Mouse (Mus musculus) cortical plate, adult 2 months (tissue): ENCODE measurements around the gene Tmem200b. TPM values are rescaled to one million over a fixed set of nuclear protein-coding genes. Genes with fewer than 3 reads are reported as not detected.

Source experiments
- H3K27ac ChIP-seq: fragments of 200-500 bp; 2 replicates; pipeline ENCODE4 v1.5.1; 2012; ENCODE audit warnings: low read length, control low read depth, inconsistent platforms; ENCODE audit not compliant: insufficient read depth
- H3K4me1 ChIP-seq: fragments of 200-500 bp; 2 replicates; pipeline ENCODE4 v1.6.1; 2011; ENCODE audit warnings: low read length; ENCODE audit not compliant: control insufficient read depth, insufficient read depth
- H3K4me3 ChIP-seq: fragments of 200-500 bp; 2 replicates; pipeline ENCODE4 v1.5.1; 2011; ENCODE audit warnings: mild to moderate bottlenecking, low read length, control low read depth; ENCODE audit not compliant: insufficient read depth
- CTCF ChIP-seq: fragments of 200-500 bp; IDR thresholded peaks from 2 replicates; pipeline ENCODE4 v1.5.1; 2011; ENCODE audit warnings: mild to moderate bottlenecking, control low read depth, low read length; ENCODE audit not compliant: insufficient read depth; ENCODE audit errors: extremely low read depth
- POLR2A ChIP-seq: fragments of 200-500 bp; IDR thresholded peaks from 2 replicates; pipeline ENCODE4 v1.6.1; 2011; ENCODE audit warnings: mild to moderate bottlenecking, low read length, control low read depth; ENCODE audit not compliant: insufficient read depth; ENCODE audit errors: extremely low read depth
- polyA plus RNA-seq: library from polyadenylated mRNA; depleted of rRNA; stranded (reverse); fragments of >200 nt; gene quantifications from 2 replicates; pipeline ENCODE4 v1.2.3, GENCODE M21; 2012

Gene Tmem200b
- polyA plus RNA-seq, 1 experiment = 9.0 TPM

DNA sequence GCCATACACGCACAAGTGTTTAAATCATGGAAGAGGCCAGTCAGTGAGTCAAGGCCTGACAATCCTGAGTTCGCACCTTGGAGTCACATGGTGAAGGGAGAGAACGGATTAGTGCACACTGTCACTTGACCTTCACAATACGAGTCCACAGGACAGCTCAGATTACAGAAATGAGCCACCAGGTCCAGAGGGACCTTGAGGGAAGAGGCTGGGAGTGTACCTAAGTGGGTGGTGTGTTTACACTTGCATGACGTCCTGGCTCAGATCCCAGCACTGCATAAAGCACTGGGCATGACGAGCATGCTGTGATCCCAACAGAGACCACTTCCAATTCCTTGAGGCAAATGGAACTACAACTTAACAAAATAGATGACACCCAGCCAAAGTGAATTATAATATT, 15.1 kb upstream of the Tmem200b start:
- TF ChIP-seq CTCF (no peak), POLR2A (no peak)
- no peak overlapping the region for H3K27ac ChIP-seq
- no peaks in the 10 kb centered on the region for H3K4me1 ChIP-seq
- no peak overlapping the region for H3K4me3 ChIP-seq

DNA sequence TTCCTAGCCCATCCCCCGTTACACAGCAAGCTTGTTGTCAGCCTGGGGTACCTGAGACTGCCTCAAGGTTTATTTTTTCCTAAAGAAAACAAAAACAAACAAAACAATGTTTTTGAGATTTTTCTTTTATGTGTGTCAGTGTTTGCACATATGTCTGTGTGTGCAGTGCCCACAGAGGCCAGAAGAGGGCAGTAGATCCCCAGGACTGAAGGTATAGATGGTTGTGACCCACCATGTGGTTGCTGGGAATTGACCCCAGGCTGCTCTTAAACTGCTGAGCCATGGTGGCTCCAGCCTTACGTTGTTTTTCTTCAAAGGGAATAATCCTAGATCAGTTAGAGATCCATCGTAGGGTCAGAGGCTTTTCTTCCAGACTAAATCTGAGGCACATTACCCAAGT, 13.7 kb upstream of the Tmem200b start:
- H3K4me1 ChIP-seq = no peaks in the 10 kb centered on the region

GRCm38 (mm10) chr4:131910237-131910994, 11.2 kb upstream of the Tmem200b start:
- Histone ChIP-seq H3K4me1 (0 out of 2 replicates have a peak, but pooled peaks cover 1% of the 10 kb centered on the region), H3K27ac (no peak overlapping the region), H3K4me3 (no peak overlapping the region)
- TF ChIP-seq POLR2A (no peak), CTCF (no peak)

More for the DNA sequence above, 13.7 kb upstream of the Tmem200b start:
- TF ChIP-seq POLR2A (no peak), CTCF (no peak; the same call in 1 of the 2 replicates)
- H3K4me3 ChIP-seq = no peak overlapping the region
- H3K27ac ChIP-seq = no peak overlapping the region

DNA sequence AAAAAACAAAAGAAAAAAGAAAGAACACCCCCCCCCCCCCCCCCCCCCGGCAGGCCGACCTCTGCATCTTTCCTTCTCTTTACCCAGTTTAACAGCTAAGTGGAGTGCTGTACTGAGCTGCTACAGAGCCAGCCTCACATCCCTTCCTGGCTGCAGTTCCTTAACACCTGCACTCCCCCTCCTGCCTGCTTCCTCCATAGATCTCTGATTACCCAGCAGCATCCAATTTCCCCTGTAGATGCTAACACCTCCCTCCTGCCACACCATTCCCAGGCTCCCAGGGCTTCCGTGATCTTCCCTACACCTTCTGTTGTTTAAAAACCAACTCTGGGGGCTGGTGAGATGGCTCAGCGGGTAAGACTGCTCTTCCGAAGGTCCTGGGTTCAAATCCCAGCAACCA, 10.1 kb upstream of the Tmem200b start:
- TF ChIP-seq POLR2A = no peak
- no peak for TF ChIP-seq CTCF
- H3K4me3 ChIP-seq = no peak overlapping the region
- 0 out of 2 replicates have a peak, but pooled peaks cover 1% of the 10 kb centered on the region for H3K4me1 ChIP-seq
- H3K27ac ChIP-seq = no peak overlapping the region

DNA sequence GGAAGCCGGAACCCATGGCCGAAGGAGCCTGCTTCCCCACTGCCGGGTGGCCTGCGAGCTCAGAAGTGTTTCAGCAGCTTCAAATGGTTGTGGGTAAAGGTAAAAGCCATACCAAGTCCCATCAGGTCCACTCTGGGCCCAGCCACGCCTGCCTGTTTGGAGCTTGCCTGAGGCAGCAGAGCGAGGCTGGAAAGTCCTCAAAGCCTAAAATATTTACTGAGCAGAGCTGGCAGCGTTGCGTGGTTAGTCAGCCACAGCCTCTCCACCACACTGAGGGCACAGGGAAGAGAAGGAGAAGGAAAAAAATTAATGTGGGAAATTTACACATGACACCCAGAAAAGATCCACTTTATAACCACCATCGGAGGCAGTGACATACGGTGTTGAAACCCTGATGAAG, 8.0 kb upstream of the Tmem200b start:
- no peak for TF ChIP-seq POLR2A
- TF ChIP-seq CTCF = no peak
- H3K4me3 ChIP-seq = no peak overlapping the region
- no peak overlapping the region for H3K27ac ChIP-seq
- H3K4me1 ChIP-seq = 0 out of 2 replicates have a peak, but pooled peaks cover 1% of the 10 kb centered on the region

DNA sequence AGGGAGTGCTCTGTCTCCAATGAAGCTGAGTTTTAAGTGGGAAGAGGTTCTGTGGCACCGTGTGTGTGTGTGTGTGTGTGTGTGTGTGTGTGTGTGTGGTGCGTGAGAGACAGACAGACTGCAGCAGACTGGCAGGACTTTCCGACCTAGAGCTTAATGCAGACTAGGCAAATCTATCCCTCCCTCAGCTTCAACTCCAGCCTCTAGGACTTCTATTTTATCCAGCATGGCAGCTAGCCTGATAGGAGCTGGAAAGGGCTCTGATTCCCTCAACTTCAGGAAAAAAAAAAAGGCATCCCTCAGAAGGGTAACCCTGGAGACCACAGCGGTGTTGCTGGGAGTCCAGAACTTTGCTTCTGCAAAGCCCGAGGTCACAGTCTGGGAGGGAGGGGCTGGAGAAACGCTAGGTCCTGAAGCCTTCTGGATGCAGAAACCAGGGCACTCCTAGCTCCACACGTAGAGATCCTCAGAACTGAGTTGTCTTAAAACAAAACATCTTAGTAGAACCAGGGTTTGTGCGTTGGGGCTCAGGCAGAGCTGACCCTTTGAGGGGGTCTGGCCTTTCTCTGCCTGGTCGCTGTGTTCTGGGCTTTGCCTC, 7.4 kb upstream of the Tmem200b start:
- Histone ChIP-seq H3K4me3 (no peak overlapping the region), H3K4me1 (0 out of 2 replicates have a peak, but pooled peaks cover 1% of the 10 kb centered on the region), H3K27ac (no peak overlapping the region)
- TF ChIP-seq POLR2A (no peak), CTCF (no peak)

DNA sequence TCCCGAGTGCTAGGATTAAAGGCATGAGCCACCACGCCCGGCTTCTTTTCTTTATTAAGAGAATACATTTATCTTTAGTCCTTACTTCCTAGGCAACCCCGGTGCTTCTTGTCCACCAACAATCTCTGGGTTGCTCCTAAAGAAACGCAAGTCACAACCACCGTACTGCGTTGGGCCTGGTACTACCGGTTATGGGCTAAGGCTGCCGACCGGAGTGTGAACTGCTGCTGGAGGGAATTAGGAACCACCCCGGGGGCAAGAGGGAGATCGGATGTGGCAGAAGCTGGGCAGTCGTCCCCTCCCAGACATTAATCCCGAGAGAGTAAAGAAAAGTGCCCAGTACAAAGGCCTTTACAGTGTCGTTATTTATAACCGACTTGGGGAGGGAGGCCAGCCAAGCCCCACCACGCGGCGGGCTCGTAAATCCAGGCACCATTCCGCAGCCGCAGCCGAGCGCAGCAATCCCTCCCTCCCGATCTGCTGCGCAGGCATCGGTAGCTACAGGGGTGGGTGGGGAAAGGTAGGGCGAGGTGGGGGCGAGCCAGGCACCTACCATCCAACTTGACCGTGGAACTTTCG, 6.6 kb upstream of the Tmem200b start:
- Histone ChIP-seq H3K27ac (no peak overlapping the region), H3K4me1 (0 out of 2 replicates have a peak, but pooled peaks cover 1% of the 10 kb centered on the region), H3K4me3 (0 out of 2 replicates have a peak overlapping the region, but pooled peaks have one; percentile 7)
- TF ChIP-seq CTCF = no peak
- no peak for TF ChIP-seq POLR2A

DNA sequence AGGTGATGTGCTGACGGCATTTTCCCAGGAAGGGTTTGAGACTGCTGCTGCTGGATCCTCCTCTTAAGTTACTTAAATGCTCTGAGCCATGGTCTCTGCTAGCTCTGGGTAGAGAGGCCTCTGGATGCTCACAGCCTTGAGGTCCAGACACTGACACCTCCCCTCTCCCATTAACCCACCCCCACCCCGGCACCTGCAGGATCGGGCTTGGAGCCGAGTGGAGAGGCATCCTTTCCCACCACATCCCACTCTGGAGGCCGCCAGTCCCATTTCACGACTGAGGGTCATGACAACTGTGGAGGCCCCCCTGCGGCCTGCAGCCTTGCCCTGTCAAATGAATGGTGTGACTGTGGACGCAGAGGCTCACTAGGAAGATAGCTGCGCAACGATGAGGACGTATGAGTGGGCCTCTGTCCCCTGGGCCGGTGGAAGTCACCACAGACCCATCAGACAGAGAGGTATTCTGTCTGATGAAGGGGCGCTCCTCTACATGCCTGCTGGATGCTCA, 5.7 kb upstream of the Tmem200b start:
- Histone ChIP-seq H3K4me1 (0 out of 2 replicates have a peak, but pooled peaks cover 1% of the 10 kb centered on the region), H3K4me3 (no peak overlapping the region), H3K27ac (no peak overlapping the region)
- TF ChIP-seq CTCF (no peak), POLR2A (no peak)

DNA sequence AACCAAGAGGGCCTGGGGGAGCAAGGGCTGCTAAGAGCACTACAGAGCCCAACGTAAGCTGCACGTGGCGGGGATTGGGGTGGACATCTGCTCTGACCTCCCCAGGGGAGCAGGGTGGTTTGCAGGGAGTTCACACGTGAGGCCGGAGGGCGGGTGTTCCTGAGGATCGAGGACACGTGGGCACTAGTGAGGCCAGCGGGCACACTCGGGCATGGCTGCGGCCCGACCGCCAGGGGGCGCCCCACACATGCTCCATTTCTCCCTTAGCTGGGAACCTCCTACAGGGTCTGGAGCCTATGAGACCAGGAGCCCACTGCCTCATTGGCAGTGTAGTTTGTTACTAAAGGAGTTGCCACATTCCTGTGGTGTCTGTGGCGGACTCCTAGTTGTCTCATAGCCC, 5.1 kb upstream of the Tmem200b start:
- Histone ChIP-seq H3K4me1 (0 out of 2 replicates have a peak, but pooled peaks cover 1% of the 10 kb centered on the region), H3K27ac (no peak overlapping the region), H3K4me3 (no peak overlapping the region)
- TF ChIP-seq CTCF = peak; percentile 58
- no peak for TF ChIP-seq POLR2A

- H3K4me3 ChIP-seq = no peak overlapping the region
- TF ChIP-seq CTCF (no peak), POLR2A (no peak)
- 0 out of 2 replicates have a peak, but pooled peaks cover 1% of the 10 kb centered on the region for H3K4me1 ChIP-seq
- H3K27ac ChIP-seq = no peak overlapping the region
Measured at GRCm38 (mm10) chr4:131917010-131917555, 4.5 kb upstream of the Tmem200b start.
